Mouse (Mus musculus) heart, embryonic 11.5 days (tissue): ENCODE measurements at regions not wholly inside any gene's neighbourhood (a gene's known extent, or its start where the extent isn't known, plus 50 kb on each side); places are given as distances from the start of the nearest gene placed in this dataset.
A peak's percentile ranks its signal among the peaks of the same experiment; 100 is the strongest.

ENCODE experiments used
- ATAC-seq: fragments of 200-750 bp; cut with Nextera tagmentation; replicated peaks from 2 replicates; pipeline ENCODE4 v1.8.0; 2017; ENCODE audit warnings: moderate library complexity; ENCODE audit not compliant: insufficient number of reproducible peaks, low FRiP score, low TSS enrichment
- H3K27ac ChIP-seq: fragments of 300-500 bp; sonication (generic); 2 replicates; pipeline ENCODE4 v1.5.1; 2014; ENCODE audit warnings: mild to moderate bottlenecking, low read depth, low read length
- H3K27me3 ChIP-seq: fragments of 300-500 bp; sonication (generic); 2 replicates; pipeline ENCODE4 v1.6.1; 2014; ENCODE audit warnings: mild to moderate bottlenecking, low read length, mixed read lengths; ENCODE audit not compliant: control insufficient read depth, insufficient read depth
- H3K36me3 ChIP-seq: fragments of 300-500 bp; sonication (generic); 2 replicates; pipeline ENCODE4 v1.6.1; 2014; ENCODE audit warnings: mild to moderate bottlenecking, low read length, moderate library complexity, mixed read lengths; ENCODE audit not compliant: control insufficient read depth, insufficient read depth
- H3K4me1 ChIP-seq: fragments of 300-500 bp; sonication (generic); 2 replicates; pipeline ENCODE4 v1.6.1; 2014; ENCODE audit warnings: low read length; ENCODE audit not compliant: control insufficient read depth, insufficient read depth
- H3K4me2 ChIP-seq: fragments of 300-500 bp; sonication (generic); 2 replicates; pipeline ENCODE4 v1.6.1; 2014; ENCODE audit warnings: mild to moderate bottlenecking, moderate library complexity
- H3K4me3 ChIP-seq: fragments of 300-500 bp; sonication (generic); 2 replicates; pipeline ENCODE4 v1.5.1; 2014; ENCODE audit warnings: low read depth, low read length
- H3K9ac ChIP-seq: fragments of 300-500 bp; sonication (generic); 2 replicates; pipeline ENCODE4 v1.6.1; 2014; ENCODE audit warnings: mild to moderate bottlenecking, low read depth, low read length, moderate library complexity
- H3K9me3 ChIP-seq: fragments of 300-500 bp; sonication (generic); replicated peaks from 2 replicates; pipeline ENCODE4 v1.6.1; 2016; ENCODE audit warnings: low read length; ENCODE audit not compliant: control insufficient read depth
- WGBS: fragments of 180-500 bp; shearing (Covaris S2); extraction: QIAGEN DNeasy Blood & Tissue Kit; methylation state at CpG from one replicate; pipeline ENCODE4 v1.1.7; 2014; ENCODE audit not compliant: insufficient replicate concordance; 5-methylcytosine and 5-hydroxymethylcytosine counted together

GRCm38 (mm10) chr2:114776176-114776575 is 121.4 kb upstream of the Dph6 start:
- no peaks in the 10 kb centered on the region for H3K4me1 ChIP-seq
- H3K9ac ChIP-seq = no peak overlapping the region
- no peak overlapping the region for H3K4me3 ChIP-seq
- no peaks in the 10 kb centered on the region for H3K36me3 ChIP-seq
- no peak overlapping the region for H3K27ac ChIP-seq
- ATAC-seq = no peak
- WGBS = 74% methylated on average over 2 of the region's 2 CpGs
- no peaks in the 10 kb centered on the region for H3K27me3 ChIP-seq
- no peak overlapping the region for H3K4me2 ChIP-seq
- H3K9me3 ChIP-seq = no peaks in the 10 kb centered on the region

- Histone ChIP-seq H3K9ac (no peak overlapping the region), H3K4me2 (no peak overlapping the region), H3K9me3 (no peaks in the 10 kb centered on the region), H3K27me3 (no peaks in the 10 kb centered on the region), H3K36me3 (no peaks in the 10 kb centered on the region), H3K27ac (peak overlapping the region; percentile 67; the same call in 1 of the 2 replicates), H3K4me3 (no peak overlapping the region), H3K4me1 (peaks cover 5% of the 10 kb centered on the region; the same call in 1 of the 2 replicates)
- ATAC-seq = peak; percentile 63; the same call in 1 of the 2 replicates
- 54% methylated on average over 6 of the region's 6 CpGs for WGBS
These were observed 127.7 kb upstream of the Dph6 start for GRCm38 (mm10) chr2:114782450-114782849.

DNA sequence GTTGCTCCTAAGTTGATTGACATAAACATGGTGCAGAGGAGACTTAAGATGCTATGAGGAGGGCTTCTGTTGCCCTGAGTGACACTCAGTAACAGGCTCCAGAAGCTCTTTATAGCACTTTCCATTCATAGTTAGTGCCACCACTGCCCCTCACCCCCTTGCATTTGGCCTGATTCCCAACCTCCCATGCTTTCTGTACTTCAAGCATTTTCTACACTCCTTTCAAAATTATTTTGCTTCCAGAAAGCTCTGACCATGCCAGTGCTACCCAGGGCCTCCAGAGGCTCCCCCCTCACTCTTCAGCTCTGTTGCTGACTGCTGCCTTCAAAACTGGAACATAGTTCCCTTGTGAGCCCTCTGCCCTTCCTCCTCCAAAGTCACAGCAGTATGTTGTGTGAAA is 129.4 kb upstream of the Dph6 start:
- Histone ChIP-seq H3K9me3 (no peaks in the 10 kb centered on the region), H3K27ac (no peak overlapping the region)

DNA sequence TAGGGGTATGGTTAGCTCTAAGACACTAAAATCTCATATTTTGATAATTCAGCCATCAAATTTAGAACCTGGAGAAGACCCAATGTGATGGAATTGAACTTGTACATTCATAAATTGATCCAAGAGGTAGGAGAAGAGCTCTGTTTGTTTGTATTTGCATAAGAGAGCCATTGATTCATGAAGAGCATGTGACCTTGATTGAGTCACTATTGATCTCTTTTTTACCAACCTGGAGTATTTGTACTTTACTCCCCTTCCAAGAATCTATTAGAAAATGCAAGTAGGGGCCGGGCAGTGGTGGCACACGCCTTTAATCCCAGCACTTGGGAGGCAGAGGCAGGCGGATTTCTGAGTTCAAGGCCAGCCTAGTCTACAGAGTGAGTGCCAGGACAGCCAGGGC is 133.5 kb upstream of the Dph6 start:
- Histone ChIP-seq H3K4me3 (no peak overlapping the region), H3K4me1 (peaks cover 5% of the 10 kb centered on the region; the same call in 1 of the 2 replicates), H3K4me2 (no peak overlapping the region), H3K27ac (no peak overlapping the region), H3K36me3 (no peaks in the 10 kb centered on the region), H3K9me3 (no peaks in the 10 kb centered on the region), H3K27me3 (no peaks in the 10 kb centered on the region), H3K9ac (no peak overlapping the region)
- 71% methylated on average over 3 of the region's 3 CpGs for WGBS
- no peak for ATAC-seq

More for the DNA sequence above, 129.4 kb upstream of the Dph6 start:
- Histone ChIP-seq H3K4me1 (peaks cover 5% of the 10 kb centered on the region; the same call in 1 of the 2 replicates), H3K9ac (no peak overlapping the region), H3K4me2 (no peak overlapping the region), H3K36me3 (no peaks in the 10 kb centered on the region), H3K4me3 (no peak overlapping the region), H3K27me3 (no peaks in the 10 kb centered on the region)
- ATAC-seq = no peak

GRCm38 (mm10) chr2:114796630-114797290 is 142.0 kb upstream of the Dph6 start:
- Histone ChIP-seq H3K9me3 (no peaks in the 10 kb centered on the region), H3K36me3 (no peaks in the 10 kb centered on the region), H3K4me1 (peaks cover 5% of the 10 kb centered on the region; the same call in 1 of the 2 replicates), H3K4me3 (no peak overlapping the region), H3K27ac (peak overlapping the region; percentile 68), H3K4me2 (no peak overlapping the region), H3K27me3 (no peaks in the 10 kb centered on the region), H3K9ac (no peak overlapping the region)
- no peak for ATAC-seq
- WGBS = 81% methylated on average over 6 of the region's 6 CpGs

GRCm38 (mm10) chr2:114797291-114797650 is 142.5 kb upstream of the Dph6 start:
- ATAC-seq = no peak; the same call in 1 of the 2 replicates
- peak overlapping the region; percentile 68 for H3K27ac ChIP-seq
- H3K4me1 ChIP-seq = peaks cover 5% of the 10 kb centered on the region; the same call in 1 of the 2 replicates

GRCm38 (mm10) chr2:114803241-114803640 is 148.5 kb upstream of the Dph6 start:
- H3K9me3 ChIP-seq = no peaks in the 10 kb centered on the region

More at GRCm38 (mm10) chr2:114797291-114797650, 142.5 kb upstream of the Dph6 start:
- H3K9ac ChIP-seq = no peak overlapping the region
- H3K4me2 ChIP-seq = no peak overlapping the region
- 7% methylated on average over 1 of the region's 1 CpGs for WGBS
- no peaks in the 10 kb centered on the region for H3K36me3 ChIP-seq
- no peak overlapping the region for H3K4me3 ChIP-seq
- no peaks in the 10 kb centered on the region for H3K27me3 ChIP-seq
- H3K9me3 ChIP-seq = no peaks in the 10 kb centered on the region

DNA sequence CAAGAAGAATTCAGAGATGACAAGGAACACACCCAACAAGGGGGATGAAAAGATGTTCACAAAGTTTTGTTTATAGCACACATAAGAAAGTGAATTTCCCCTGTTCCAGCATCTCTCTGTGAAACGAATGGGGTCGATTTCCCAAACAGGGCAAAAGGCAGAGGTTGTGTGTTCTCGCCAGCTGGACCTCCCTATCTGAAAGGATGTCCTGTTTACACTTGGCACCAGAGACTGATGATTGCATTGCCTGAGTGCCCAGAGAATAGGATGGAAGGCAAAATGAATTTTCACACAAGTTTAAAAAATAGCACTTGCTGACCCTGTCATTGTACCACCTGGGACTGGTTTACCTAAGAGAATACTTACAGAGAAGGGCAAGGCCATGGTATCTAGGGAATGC is 149.2 kb upstream of the Dph6 start:
- no peaks in the 10 kb centered on the region for H3K27me3 ChIP-seq
- 51% methylated on average over 3 of the region's 3 CpGs for WGBS
- no peak overlapping the region for H3K27ac ChIP-seq
- no peak overlapping the region for H3K9ac ChIP-seq
- no peak overlapping the region for H3K4me2 ChIP-seq
- H3K4me3 ChIP-seq = no peak overlapping the region
- H3K36me3 ChIP-seq = no peaks in the 10 kb centered on the region
- H3K9me3 ChIP-seq = no peaks in the 10 kb centered on the region
- ATAC-seq = no peak
- H3K4me1 ChIP-seq = 0 out of 2 replicates have a peak, but pooled peaks cover 5% of the 10 kb centered on the region

More at GRCm38 (mm10) chr2:114803241-114803640, 148.5 kb upstream of the Dph6 start:
- Histone ChIP-seq H3K27me3 (no peaks in the 10 kb centered on the region), H3K4me3 (no peak overlapping the region), H3K27ac (no peak overlapping the region), H3K9ac (no peak overlapping the region), H3K36me3 (no peaks in the 10 kb centered on the region), H3K4me2 (no peak overlapping the region), H3K4me1 (0 out of 2 replicates have a peak, but pooled peaks cover 5% of the 10 kb centered on the region)
- whole genome bisulfite sequencing = 65% methylated on average over 3 of the region's 3 CpGs
- ATAC-seq = no peak
